Mouse (Mus musculus) G1E (cell line): ENCODE measurements around the gene Gm20695. TPM values are rescaled to one million over a fixed set of nuclear protein-coding genes. Genes with fewer than 3 reads are reported as not detected.

Experiments used
- ATAC-seq: 2 replicates; pipeline ENCODE4 v1.8.0; 2016; ENCODE audit warnings: mild to moderate bottlenecking; ENCODE audit not compliant: insufficient number of reproducible peaks, poor library complexity, low FRiP score, severe bottlenecking; ENCODE audit errors: extremely low read depth
- DNase-seq: peaks from one replicate; pipeline ENCODE4 v3.0.0; 2012; ENCODE audit warnings: low spot score
- H3K27me3 ChIP-seq: 2 replicates; pipeline ENCODE4 v1.6.1; 2012; ENCODE audit warnings: mild to moderate bottlenecking, low read length, inconsistent platforms; ENCODE audit not compliant: insufficient read depth
- H3K36me3 ChIP-seq: replicated peaks from 2 replicates; pipeline ENCODE3; 2012; ENCODE audit warnings: mild to moderate bottlenecking, inconsistent platforms
- H3K4me1 ChIP-seq: 2 replicates; pipeline ENCODE4 v1.6.1; 2012; ENCODE audit warnings: low read depth, low read length, inconsistent platforms, mixed read lengths; ENCODE audit not compliant: insufficient read depth
- H3K4me3 ChIP-seq: 2 replicates; pipeline ENCODE4 v1.5.1; 2012; ENCODE audit warnings: low read depth, mild to moderate bottlenecking, inconsistent platforms, low read length, moderate library complexity, mixed read lengths
- H3K9me3 ChIP-seq: replicated peaks from 2 replicates; pipeline ENCODE4 v1.6.1; 2012; ENCODE audit warnings: inconsistent platforms
- CTCF ChIP-seq: IDR thresholded peaks from 2 replicates; pipeline ENCODE4 v1.5.1; 2012; ENCODE audit warnings: low read depth, low read length, inconsistent platforms, mixed read lengths
- GATA1 ChIP-seq: IDR thresholded peaks from 2 replicates; pipeline ENCODE4 v1.6.1; 2012; ENCODE audit warnings: borderline replicate concordance, low read length, inconsistent platforms, mixed read lengths
- GATA2 ChIP-seq: IDR thresholded peaks from 2 replicates; pipeline ENCODE4 v1.6.1; 2012; ENCODE audit warnings: low read depth, low read length, inconsistent platforms, borderline replicate concordance
- POLR2AphosphoS5 ChIP-seq: IDR thresholded peaks from 2 replicates; pipeline ENCODE4 v1.6.1; 2012; ENCODE audit warnings: low read depth, low read length, inconsistent platforms; ENCODE audit not compliant: insufficient replicate concordance
- TAL1 ChIP-seq: conservative IDR thresholded peaks from 2 replicates; pipeline ENCODE4 v1.6.1; 2012; ENCODE audit warnings: low read depth, low read length, inconsistent platforms, mixed read lengths
- polyA plus RNA-seq: library from polyadenylated mRNA; stranded (reverse); fragments of >175 nt; gene quantifications from 2 replicates; pipeline ENCODE4 v1.2.3, GENCODE M21; 2012
- total RNA-seq, 2 experiments: library from RNA; stranded (forward) in 1 of 2; stranded (reverse) in 1 of 2; fragments of 200-1000 nt in 1 of 2; fragments of >200 nt in 1 of 2; fragmentation: Nextera tagmentation in 1 of 2; gene quantifications; 2 replicates each; pipeline ENCODE4 v1.2.3; 2014 to 2017

Gm20695 gene
- total and polyA plus RNA-seq, 3 experiments: 0.33 TPM; not detected in 2

GRCm38 (mm10) chr16:3920756-3921155 is 36.3 kb downstream of the Gm20695 start:
- Histone ChIP-seq H3K4me1 (no peaks in the 10 kb centered on the region), H3K4me3 (no peak overlapping the region), H3K36me3 (peaks cover 94% of the 10 kb centered on the region), H3K9me3 (no peaks in the 10 kb centered on the region), H3K27me3 (no peaks in the 10 kb centered on the region)
- TF ChIP-seq TAL1 (no peak), GATA2 (no peak), POLR2AphosphoS5 (no peak), CTCF (no peak), GATA1 (no peak)
- DNase-seq (no peak), ATAC-seq (no peak)

GRCm38 (mm10) chr16:3923515-3923914 is 39.1 kb downstream of the Gm20695 start:
- Histone ChIP-seq H3K36me3 (peaks cover 88% of the 10 kb centered on the region), H3K4me1 (peaks cover 5% of the 10 kb centered on the region; the same call in 1 of the 2 replicates), H3K27me3 (no peaks in the 10 kb centered on the region), H3K9me3 (no peaks in the 10 kb centered on the region), H3K4me3 (no peak overlapping the region)
- ATAC-seq (no peak), DNase-seq (no peak)
- TF ChIP-seq CTCF (no peak), GATA2 (no peak), GATA1 (no peak), TAL1 (no peak), POLR2AphosphoS5 (no peak)

- DNase-seq (no peak), ATAC-seq (no peak)
- H3K4me3 ChIP-seq: no peak overlapping the region
- TF ChIP-seq GATA1: no peak
- no peak for TF ChIP-seq CTCF
- no peak for TF ChIP-seq TAL1
- no peak for TF ChIP-seq POLR2AphosphoS5
- no peak for TF ChIP-seq GATA2
- H3K9me3 ChIP-seq: no peaks in the 10 kb centered on the region
- H3K27me3 ChIP-seq: no peaks in the 10 kb centered on the region
- peaks cover 88% of the 10 kb centered on the region for H3K36me3 ChIP-seq
- H3K4me1 ChIP-seq: peaks cover 5% of the 10 kb centered on the region; the same call in 1 of the 2 replicates
Measured at GRCm38 (mm10) chr16:3923966-3924365, 39.5 kb downstream of the Gm20695 start.

GRCm38 (mm10) chr16:3928582-3928981 is 44.1 kb downstream of the Gm20695 start:
- no peak for ATAC-seq
- TF ChIP-seq CTCF (no peak), GATA2 (no peak), POLR2AphosphoS5 (no peak), GATA1 (no peak), TAL1 (no peak)

GRCm38 (mm10) chr16:3929151-3929550 is 44.7 kb downstream of the Gm20695 start:
- Histone ChIP-seq H3K36me3 (peaks cover 78% of the 10 kb centered on the region), H3K4me1 (peaks cover 9% of the 10 kb centered on the region; the same call in 1 of the 2 replicates), H3K4me3 (no peak overlapping the region), H3K27me3 (no peaks in the 10 kb centered on the region), H3K9me3 (no peaks in the 10 kb centered on the region)
- no peak for DNase-seq
- no peak for ATAC-seq
- TF ChIP-seq GATA2: no peak
- TF ChIP-seq CTCF: no peak
- no peak for TF ChIP-seq TAL1
- TF ChIP-seq GATA1: no peak
- no peak for TF ChIP-seq POLR2AphosphoS5

More at GRCm38 (mm10) chr16:3928582-3928981, 44.1 kb downstream of the Gm20695 start:
- Histone ChIP-seq H3K36me3 (peaks cover 78% of the 10 kb centered on the region), H3K4me3 (no peak overlapping the region), H3K27me3 (no peaks in the 10 kb centered on the region), H3K4me1 (peaks cover 6% of the 10 kb centered on the region; the same call in 1 of the 2 replicates), H3K9me3 (no peaks in the 10 kb centered on the region)
- no peak for DNase-seq

- Histone ChIP-seq H3K4me3 (no peak overlapping the region), H3K4me1 (peaks cover 5% of the 10 kb centered on the region; the same call in 1 of the 2 replicates), H3K9me3 (no peaks in the 10 kb centered on the region), H3K27me3 (no peaks in the 10 kb centered on the region), H3K36me3 (peaks cover 81% of the 10 kb centered on the region)
- no peak for DNase-seq
- TF ChIP-seq GATA2 (no peak), TAL1 (no peak), POLR2AphosphoS5 (no peak), CTCF (no peak), GATA1 (no peak)
- ATAC-seq: no peak
Measured at GRCm38 (mm10) chr16:3933536-3933935, 49.1 kb downstream of the Gm20695 start.

- H3K27me3 ChIP-seq: no peaks in the 10 kb centered on the region
- peaks cover 82% of the 10 kb centered on the region for H3K36me3 ChIP-seq
- H3K4me3 ChIP-seq: no peak overlapping the region
- ATAC-seq: no peak
- H3K4me1 ChIP-seq: peaks cover 5% of the 10 kb centered on the region; the same call in 1 of the 2 replicates
- TF ChIP-seq GATA1: no peak
- TF ChIP-seq CTCF: no peak
- TF ChIP-seq TAL1: no peak
- DNase-seq: no peak
- H3K9me3 ChIP-seq: no peaks in the 10 kb centered on the region
Measured at GRCm38 (mm10) chr16:3934091-3934490, 49.6 kb downstream of the Gm20695 start.
